Mouse (Mus musculus): Measurements from ENCODE around the gene Alg12.

Alg12 gene

GRCm38 (mm10) chr15:88819026-88819905 lies at the start of gene Alg12, which contains the start of gene Creld2:
Alg12 (minus strand) TSS chr15:88819318.
Creld2 (plus strand) TSS chr15:88819646.
- peak; percentile 99 for DNase-seq (ENCODE audit: low spot score)

- no peak for DNase-seq (ENCODE audit: low spot score)
Measured at GRCm38 (mm10) chr15:88868024-88868742, 49.1 kb upstream of the Alg12 start.

- peak; percentile 36 for DNase-seq (ENCODE audit: low spot score)
Measured at GRCm38 (mm10) chr15:88867368-88868023, 48.4 kb upstream of the Alg12 start.

GRCm38 (mm10) chr15:88866934-88867356 lies 47.8 kb upstream of the Alg12 start:
- peak; percentile 34 for DNase-seq (ENCODE audit: low spot score)

GRCm38 (mm10) chr15:88865888-88866695 lies 47.0 kb upstream of the Alg12 start:
- no peak for DNase-seq (ENCODE audit: low spot score)

GRCm38 (mm10) chr15:88865061-88865460 lies 45.9 kb upstream of the Alg12 start:
- no peak for DNase-seq (ENCODE audit: low spot score)

GRCm38 (mm10) chr15:88864270-88865030 lies 45.3 kb upstream of the Alg12 start:
- DNase-seq (ENCODE audit: low spot score), result peak; percentile 35

GRCm38 (mm10) chr15:88863695-88864231 lies 44.6 kb upstream of the Alg12 start:
- peak; percentile 86 for DNase-seq (ENCODE audit: low spot score)

- DNase-seq (ENCODE audit: low spot score), result peak; percentile 67
Measured at GRCm38 (mm10) chr15:88862881-88863694, 44.0 kb upstream of the Alg12 start.

GRCm38 (mm10) chr15:88861772-88862622 lies 42.9 kb upstream of the Alg12 start, which contains the start of gene Pim3:
Pim3 (plus strand) TSS chr15:88862186.
- peak; percentile 96 for DNase-seq (ENCODE audit: low spot score)

- DNase-seq (ENCODE audit: low spot score), result no peak
Measured at GRCm38 (mm10) chr15:88860781-88861180, 41.7 kb upstream of the Alg12 start.

- DNase-seq (ENCODE audit: low spot score), result peak; percentile 62
Measured at GRCm38 (mm10) chr15:88859206-88859970, 40.3 kb upstream of the Alg12 start.

- DNase-seq (ENCODE audit: low spot score), result no peak
Measured at GRCm38 (mm10) chr15:88858707-88859106, 39.6 kb upstream of the Alg12 start.

- DNase-seq (ENCODE audit: low spot score), result peak; percentile 56
Measured at GRCm38 (mm10) chr15:88858141-88858541, 39.0 kb upstream of the Alg12 start.

- no peak for DNase-seq (ENCODE audit: low spot score)
Measured at GRCm38 (mm10) chr15:88857361-88857760, 38.2 kb upstream of the Alg12 start.

- no peak for DNase-seq (ENCODE audit: low spot score)
Measured at GRCm38 (mm10) chr15:88856613-88857012, 37.5 kb upstream of the Alg12 start.

GRCm38 (mm10) chr15:88855896-88856417 lies 36.8 kb upstream of the Alg12 start:
- DNase-seq (ENCODE audit: low spot score), result no peak

Data from ovary, postnatal 36 days (tissue).